Mouse (Mus musculus): ENCODE results near the gene Arhgap24.

Arhgap24 gene

GRCm38 (mm10) chr5:102578431-102578830, 97.2 kb downstream of the Arhgap24 start:
- DNase-seq (ENCODE audit: low read depth, low spot score), result no peak

- DNase-seq (ENCODE audit: low read depth, low spot score), result no peak
Observed at GRCm38 (mm10) chr5:102582864-102583410, 101.7 kb downstream of the Arhgap24 start.

- no peak for DNase-seq (ENCODE audit: low read depth, low spot score)
Observed at GRCm38 (mm10) chr5:102591422-102591821, 110.2 kb downstream of the Arhgap24 start.

GRCm38 (mm10) chr5:102593058-102593457, 111.9 kb downstream of the Arhgap24 start:
- DNase-seq (ENCODE audit: low read depth, low spot score), result no peak

- no peak for DNase-seq (ENCODE audit: low read depth, low spot score)
Observed at GRCm38 (mm10) chr5:102599102-102599501, 117.9 kb downstream of the Arhgap24 start.

GRCm38 (mm10) chr5:102613571-102613970, 132.4 kb downstream of the Arhgap24 start:
- DNase-seq (ENCODE audit: low read depth, low spot score), result no peak

- no peak for DNase-seq (ENCODE audit: low read depth, low spot score)
Observed at GRCm38 (mm10) chr5:102614081-102614480, 132.9 kb downstream of the Arhgap24 start.

GRCm38 (mm10) chr5:102615249-102615648, 134.1 kb downstream of the Arhgap24 start:
- DNase-seq (ENCODE audit: low read depth, low spot score), result no peak

- no peak for DNase-seq (ENCODE audit: low read depth, low spot score)
Observed at GRCm38 (mm10) chr5:102621036-102621435, 139.8 kb downstream of the Arhgap24 start.

GRCm38 (mm10) chr5:102623807-102624435, 142.7 kb downstream of the Arhgap24 start:
- DNase-seq (ENCODE audit: low read depth, low spot score), result no peak

- no peak for DNase-seq (ENCODE audit: low read depth, low spot score)
Observed at GRCm38 (mm10) chr5:102626671-102627070, 145.5 kb downstream of the Arhgap24 start.

GRCm38 (mm10) chr5:102629362-102629771, 148.2 kb downstream of the Arhgap24 start:
- DNase-seq (ENCODE audit: low read depth, low spot score), result no peak

GRCm38 (mm10) chr5:102635591-102635990, 154.4 kb downstream of the Arhgap24 start:
- DNase-seq (ENCODE audit: low read depth, low spot score), result no peak

GRCm38 (mm10) chr5:102639782-102640559, 158.8 kb downstream of the Arhgap24 start:
- DNase-seq (ENCODE audit: low read depth, low spot score), result no peak

- DNase-seq (ENCODE audit: low read depth, low spot score), result no peak
Observed at GRCm38 (mm10) chr5:102643364-102643763, 162.2 kb downstream of the Arhgap24 start.

- DNase-seq (ENCODE audit: low read depth, low spot score), result no peak
Observed at GRCm38 (mm10) chr5:102643820-102644219, 162.6 kb downstream of the Arhgap24 start.

- DNase-seq (ENCODE audit: low read depth, low spot score), result no peak
Observed at GRCm38 (mm10) chr5:102659061-102659460, 177.9 kb downstream of the Arhgap24 start.

GRCm38 (mm10) chr5:102664988-102665726, 184.0 kb downstream of the Arhgap24 start:
- DNase-seq (ENCODE audit: low read depth, low spot score), result no peak

- DNase-seq (ENCODE audit: low read depth, low spot score), result no peak
Observed at GRCm38 (mm10) chr5:102666886-102667285, 185.7 kb downstream of the Arhgap24 start.

GRCm38 (mm10) chr5:102667754-102668575, 186.8 kb downstream of the Arhgap24 start:
- DNase-seq (ENCODE audit: low read depth, low spot score), result no peak

- DNase-seq (ENCODE audit: low read depth, low spot score), result no peak
Observed at GRCm38 (mm10) chr5:102670206-102670605, 189.0 kb downstream of the Arhgap24 start.

Measured in R1 (cell line).